Mouse (Mus musculus): Measurements from ENCODE around the gene Slc19a1.

Gene Slc19a1

GRCm38 (mm10) chr10:77097006-77097889 is 65.2 kb downstream of the Slc19a1 start:
- no peak for DNase-seq

DNA sequence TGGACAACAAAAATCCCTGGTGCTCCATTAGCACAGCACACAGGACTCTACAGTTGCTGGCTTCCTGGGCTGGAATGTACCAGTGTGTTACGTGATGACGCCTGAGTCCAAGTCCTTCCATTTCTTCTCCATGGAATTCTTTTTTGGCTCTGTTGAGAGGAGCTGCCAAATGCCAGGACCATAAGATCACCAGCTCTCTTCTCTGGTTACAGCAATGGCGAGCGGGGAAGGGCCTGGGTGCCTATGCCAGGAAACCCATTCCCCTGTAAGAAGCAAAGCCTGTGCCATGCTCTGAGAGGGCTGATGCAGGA is 65.8 kb downstream of the Slc19a1 start:
- no peak for DNase-seq

DNA sequence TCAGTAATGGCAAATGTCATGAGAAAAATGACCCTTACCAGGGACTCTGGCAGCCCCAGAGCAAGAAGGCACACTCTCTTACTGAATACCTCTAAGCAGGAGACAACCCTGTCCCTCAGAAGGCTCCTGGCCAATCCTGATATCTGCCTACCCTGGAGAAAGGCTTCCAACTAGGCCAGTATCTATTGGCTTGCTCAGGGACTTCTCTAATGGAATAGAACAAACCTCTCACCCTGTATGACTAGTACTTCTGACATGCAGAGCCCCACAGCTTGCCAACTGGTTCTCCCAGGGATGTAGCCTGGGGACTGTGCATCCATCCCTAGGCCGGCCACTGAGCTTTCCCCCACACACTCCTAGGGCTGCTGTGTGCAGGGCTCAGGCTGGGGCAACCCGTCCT is 66.6 kb downstream of the Slc19a1 start:
- no peak for DNase-seq

DNA sequence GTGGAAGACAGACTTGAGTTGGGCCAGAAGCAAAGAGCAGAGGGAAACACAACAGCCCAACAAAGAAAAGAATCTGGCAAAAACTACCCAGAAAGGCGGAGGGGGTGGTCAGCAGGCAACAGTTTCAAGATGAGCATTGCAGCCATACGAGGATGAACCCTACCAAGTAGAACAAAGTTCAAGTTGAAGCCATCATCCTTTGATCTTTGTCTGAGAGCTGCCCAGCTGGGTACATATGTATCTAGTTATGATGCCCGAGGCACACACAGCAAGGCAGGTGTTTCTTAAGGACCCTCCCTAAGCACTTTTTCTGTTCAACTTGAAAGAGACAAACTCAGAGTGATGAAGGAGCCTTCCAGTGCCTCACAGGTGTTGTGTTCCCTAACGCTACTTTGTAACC is 67.7 kb downstream of the Slc19a1 start:
- DNase-seq = no peak

GRCm38 (mm10) chr10:77103689-77104088 is 71.6 kb downstream of the Slc19a1 start:
- no peak for DNase-seq

GRCm38 (mm10) chr10:77104327-77104726 is 72.3 kb downstream of the Slc19a1 start:
- no peak for DNase-seq

DNA sequence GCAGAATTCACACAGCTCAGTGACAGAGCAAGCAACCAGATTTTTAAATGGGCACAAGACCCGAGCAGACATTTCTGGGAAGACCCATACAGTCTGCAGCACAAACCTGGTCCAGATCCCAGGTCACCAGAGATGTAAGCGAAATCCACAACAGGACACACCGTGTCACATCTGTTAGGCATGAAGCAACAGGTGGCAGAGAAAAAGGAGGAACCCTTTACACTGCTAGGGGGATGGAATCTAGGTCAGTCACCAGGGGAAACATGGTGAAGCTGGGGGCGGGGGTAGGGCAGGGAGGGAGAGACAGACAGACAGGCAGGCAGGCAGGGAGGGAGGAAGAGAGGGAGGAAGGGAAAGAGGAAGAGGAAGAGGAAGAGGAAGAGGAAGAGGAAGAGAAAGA is 76.1 kb downstream of the Slc19a1 start:
- no peak for DNase-seq

DNA sequence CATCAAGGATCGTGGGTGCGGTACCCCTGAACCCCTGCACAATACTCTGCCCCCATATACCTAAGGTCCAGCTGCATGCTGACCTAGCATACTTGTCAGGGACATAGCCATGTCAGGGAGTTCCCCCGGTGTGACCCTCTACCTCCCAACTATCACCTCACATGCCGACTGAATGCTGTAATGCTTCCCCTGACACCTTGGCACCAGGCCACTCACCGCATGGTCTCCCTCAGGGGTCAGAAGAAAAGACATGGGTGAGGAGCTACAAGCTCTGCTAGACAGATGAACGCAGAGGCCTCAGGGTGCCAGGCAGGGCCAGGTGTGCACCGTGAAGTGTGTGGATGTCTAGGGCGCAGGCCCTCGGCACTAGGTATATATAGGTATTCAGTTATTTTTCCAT is 78.0 kb downstream of the Slc19a1 start:
- no peak for DNase-seq
